Mouse (Mus musculus) liver, embryonic 14.5 days (tissue): Measurements from ENCODE around the gene Kcna7. TPM values are rescaled to one million over a fixed set of nuclear protein-coding genes. Genes with fewer than 3 reads are reported as not detected.

Experiments
- ATAC-seq: fragments of 200-750 bp; cut with Nextera tagmentation; 2 replicates; pipeline ENCODE4 v1.8.0; 2017; ENCODE audit warnings: moderate number of reproducible peaks, mild to moderate bottlenecking, moderate library complexity; ENCODE audit not compliant: insufficient read depth
- DNase-seq, 3 experiments: peaks; one replicate each; pipeline ENCODE4 v3.0.0-alpha.2; 2012 to 2013; ENCODE audit warnings: low read depth in 3 of 3, low spot score in 3 of 3
- H3K27ac ChIP-seq: fragments of 300-500 bp; sonication (generic); 2 replicates; pipeline ENCODE4 v1.5.1; 2014; ENCODE audit warnings: moderate library complexity, mild to moderate bottlenecking, control low read depth, inconsistent platforms
- H3K27me3 ChIP-seq: fragments of 300-500 bp; sonication (generic); 2 replicates; pipeline ENCODE4 v1.6.1; 2014; ENCODE audit warnings: mild to moderate bottlenecking, low read length, moderate library complexity; ENCODE audit not compliant: control insufficient read depth, insufficient read depth
- H3K36me3 ChIP-seq: fragments of 300-500 bp; sonication (generic); replicated peaks from 2 replicates; pipeline ENCODE4 v1.6.1; 2014; ENCODE audit warnings: low read depth; ENCODE audit not compliant: control insufficient read depth, insufficient read depth
- H3K4me1 ChIP-seq, 2 experiments: fragments of 200-500 bp in 1 of 2; fragments of 300-500 bp in 1 of 2; sonication (generic) in 1 of 2; replicated peaks; 2 replicates each; pipeline ENCODE4 v1.6.1; 2012 to 2014; ENCODE audit warnings: antibody characterized with exemption in 1 of 2, inconsistent platforms in 1 of 2, low read length in 1 of 2; ENCODE audit not compliant: control insufficient read depth in 2 of 2, insufficient read depth in 2 of 2
- H3K4me2 ChIP-seq: fragments of 300-500 bp; sonication (generic); 2 replicates; pipeline ENCODE4 v1.6.1; 2014; ENCODE audit warnings: low read depth, mild to moderate bottlenecking, control low read depth, moderate library complexity
- H3K4me3 ChIP-seq, 2 experiments: fragments of 200-500 bp in 1 of 2; fragments of 300-500 bp in 1 of 2; sonication (generic) in 1 of 2; 2 replicates each; pipeline ENCODE4 v1.5.1; 2012 to 2014; ENCODE audit warnings: low read depth in 2 of 2, low read length in 2 of 2, mild to moderate bottlenecking in 2 of 2, control low read depth in 1 of 2, inconsistent platforms in 1 of 2, moderate library complexity in 1 of 2; ENCODE audit not compliant: insufficient read depth in 1 of 2
- H3K9ac ChIP-seq: fragments of 300-500 bp; sonication (generic); replicated peaks from 2 replicates; pipeline ENCODE4 v1.6.1; 2014; ENCODE audit warnings: mild to moderate bottlenecking, control low read depth, moderate library complexity
- H3K9me3 ChIP-seq: fragments of 300-500 bp; sonication (generic); 2 replicates; pipeline ENCODE4 v1.6.1; 2016; ENCODE audit warnings: low read length, mixed read lengths; ENCODE audit not compliant: control insufficient read depth
- CTCF ChIP-seq: IDR thresholded peaks from 2 replicates; pipeline ENCODE4 v1.5.1; 2016; ENCODE audit warnings: antibody characterized with exemption, low read depth, control low read depth
- EP300 ChIP-seq: IDR thresholded peaks from 2 replicates; pipeline ENCODE4 v1.6.1; 2016; ENCODE audit warnings: antibody characterized with exemption, low read depth
- WGBS: fragments of 180-500 bp; shearing (Covaris S2); extraction: QIAGEN DNeasy Blood & Tissue Kit; methylation state at CpG from one replicate; pipeline ENCODE4 v1.1.7; 2014; ENCODE audit not compliant: insufficient replicate concordance; 5-methylcytosine and 5-hydroxymethylcytosine counted together
- polyA plus RNA-seq, 2 experiments: library from polyadenylated mRNA; depleted of rRNA in 1 of 2; stranded (reverse) in 1 of 2; unstranded in 1 of 2; fragments of >200 nt; fragmentation: Nextera tagmentation in 1 of 2; extraction: Ambion mirVana in 1 of 2; gene quantifications; 2 replicates each; pipeline versions ENCODE4 v1.2.1 to v1.2.3; 2012 to 2014

The Kcna7 gene
- polyA plus RNA-seq, 2 experiments, result not detected

DNA sequence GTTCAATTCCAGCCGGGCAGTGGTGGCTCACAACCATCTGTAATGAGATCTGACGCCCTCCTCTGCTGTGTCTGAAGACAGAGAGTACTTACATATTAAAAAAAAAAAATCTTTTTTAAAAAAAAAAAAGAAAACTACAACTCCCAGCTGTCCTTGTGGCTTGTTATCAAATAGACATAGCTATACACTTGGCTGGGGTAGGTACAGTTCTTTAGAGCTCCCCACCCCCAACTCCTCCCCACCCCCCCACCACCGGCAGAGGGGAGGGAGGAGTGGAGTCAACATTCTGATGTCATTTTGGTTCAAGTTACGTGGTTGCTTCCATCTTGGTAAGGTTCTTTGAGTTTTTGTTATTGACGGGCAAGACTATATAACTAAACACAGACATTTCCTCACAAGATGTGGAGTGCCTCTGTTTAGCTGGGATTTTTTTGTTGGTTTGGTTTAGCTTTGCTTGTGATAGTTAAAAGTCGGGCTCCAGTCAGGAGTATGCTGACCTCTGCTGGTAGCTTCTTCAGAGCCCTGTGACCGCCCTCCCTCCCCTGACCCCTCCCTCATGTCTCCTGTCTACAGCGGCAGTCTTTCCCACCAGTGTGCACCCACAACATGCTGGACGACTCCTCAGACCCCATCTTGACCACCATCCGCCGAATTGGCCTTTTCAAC lies 42.0 kb downstream of the Kcna7 start:
- H3K9ac ChIP-seq, result no peak overlapping the region
- peak overlapping the region in 1 of 2 experiments; percentile 48; a peak in 3 of 4 replicates for H3K4me3 ChIP-seq
- H3K27me3 ChIP-seq, result no peaks in the 10 kb centered on the region
- H3K9me3 ChIP-seq, result no peaks in the 10 kb centered on the region
- H3K27ac ChIP-seq, result no peak overlapping the region
- DNase-seq, result no peak
- peaks cover 6 to 13% of the 10 kb centered on the region in 2 experiments for H3K4me1 ChIP-seq
- ATAC-seq, result peak; percentile 51; the same call in 1 of the 2 replicates
- H3K36me3 ChIP-seq, result no peaks in the 10 kb centered on the region
- WGBS, result 23% methylated on average over 11 of the region's 11 CpGs
- peak overlapping the region; percentile 33 for H3K4me2 ChIP-seq
- no peak for TF ChIP-seq EP300
- TF ChIP-seq CTCF, result peak; percentile 78

DNA sequence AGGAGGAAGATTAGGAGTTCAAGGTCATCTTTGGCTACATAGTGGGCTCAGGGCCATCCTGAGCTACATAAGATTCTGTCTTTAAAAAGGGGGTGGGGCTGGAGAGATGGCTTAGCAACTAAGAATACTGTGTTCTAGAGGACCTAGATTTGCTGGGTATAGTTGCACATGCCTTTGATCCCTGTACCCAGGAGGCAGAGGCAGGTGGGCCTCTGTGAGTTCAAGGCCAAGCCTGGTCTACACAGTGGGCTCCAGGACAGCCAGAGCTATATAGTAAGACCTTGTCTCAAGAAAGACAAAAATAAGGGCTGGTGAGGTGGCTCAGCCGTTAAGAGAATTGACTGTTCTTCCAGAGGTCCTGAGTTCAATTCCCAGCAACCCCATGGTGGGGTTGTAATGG lies 44.5 kb downstream of the Kcna7 start:
- no peaks in the 10 kb centered on the region for H3K9me3 ChIP-seq
- no peak overlapping the region for H3K9ac ChIP-seq
- no peak overlapping the region for H3K4me3 ChIP-seq
- DNase-seq (no peak), ATAC-seq (no peak)
- H3K4me2 ChIP-seq, result no peak overlapping the region
- H3K27ac ChIP-seq, result no peak overlapping the region
- H3K36me3 ChIP-seq, result no peaks in the 10 kb centered on the region
- no peaks in the 10 kb centered on the region for H3K27me3 ChIP-seq
- no peak for TF ChIP-seq EP300
- no peak for TF ChIP-seq CTCF
- WGBS, result 90% methylated on average over 1 of the region's 1 CpGs
- peaks cover 6 to 9% of the 10 kb centered on the region in 2 experiments for H3K4me1 ChIP-seq

GRCm38 (mm10) chr7:45451344-45451982 lies 46.0 kb downstream of the Kcna7 start:
- 50% methylated on average over 23 of the region's 23 CpGs for WGBS
- DNase-seq (peak; percentile 70 to 81 (median 71)), ATAC-seq (peak; percentile 77)
- H3K27me3 ChIP-seq, result no peaks in the 10 kb centered on the region
- H3K9ac ChIP-seq, result no peak overlapping the region
- peaks cover 6 to 9% of the 10 kb centered on the region in 2 experiments for H3K4me1 ChIP-seq
- no peaks in the 10 kb centered on the region; the same call in 1 of the 2 replicates for H3K36me3 ChIP-seq
- H3K27ac ChIP-seq, result no peak overlapping the region
- no peaks in the 10 kb centered on the region for H3K9me3 ChIP-seq
- no peak overlapping the region for H3K4me3 ChIP-seq
- H3K4me2 ChIP-seq, result peak overlapping the region; percentile 3; the same call in 1 of the 2 replicates
- TF ChIP-seq EP300 (no peak), CTCF (peak; percentile 98)

DNA sequence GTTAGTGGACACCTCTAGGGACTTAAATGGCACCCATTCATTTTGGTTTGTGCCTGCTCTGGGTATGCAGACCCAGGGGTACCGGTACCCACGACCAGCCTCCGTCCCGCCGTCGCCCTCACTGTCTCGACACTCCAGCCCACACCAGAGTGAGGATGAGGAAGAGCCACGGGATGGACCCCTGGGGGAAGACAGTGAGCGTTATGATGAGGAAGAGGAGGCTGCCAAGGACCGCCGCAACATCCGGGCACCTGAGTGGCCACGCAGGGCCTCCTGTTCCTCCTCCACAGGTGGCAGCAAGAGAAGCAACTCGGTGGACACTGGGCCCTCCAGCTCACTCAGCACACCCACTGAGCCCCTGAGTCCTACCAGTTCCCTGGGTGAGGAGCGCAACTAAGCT lies 49.5 kb downstream of the Kcna7 start:
- Histone ChIP-seq H3K4me2 (no peak overlapping the region), H3K4me3 (no peak overlapping the region), H3K36me3 (peaks cover 17% of the 10 kb centered on the region), H3K4me1 (peaks cover 18 to 24% of the 10 kb centered on the region in 2 experiments), H3K9me3 (no peaks in the 10 kb centered on the region), H3K27me3 (no peaks in the 10 kb centered on the region), H3K9ac (no peak overlapping the region), H3K27ac (no peak overlapping the region)
- 85% methylated on average over 15 of the region's 15 CpGs for WGBS
- TF ChIP-seq EP300 (no peak), CTCF (no peak)
- DNase-seq (no peak), ATAC-seq (no peak)

DNA sequence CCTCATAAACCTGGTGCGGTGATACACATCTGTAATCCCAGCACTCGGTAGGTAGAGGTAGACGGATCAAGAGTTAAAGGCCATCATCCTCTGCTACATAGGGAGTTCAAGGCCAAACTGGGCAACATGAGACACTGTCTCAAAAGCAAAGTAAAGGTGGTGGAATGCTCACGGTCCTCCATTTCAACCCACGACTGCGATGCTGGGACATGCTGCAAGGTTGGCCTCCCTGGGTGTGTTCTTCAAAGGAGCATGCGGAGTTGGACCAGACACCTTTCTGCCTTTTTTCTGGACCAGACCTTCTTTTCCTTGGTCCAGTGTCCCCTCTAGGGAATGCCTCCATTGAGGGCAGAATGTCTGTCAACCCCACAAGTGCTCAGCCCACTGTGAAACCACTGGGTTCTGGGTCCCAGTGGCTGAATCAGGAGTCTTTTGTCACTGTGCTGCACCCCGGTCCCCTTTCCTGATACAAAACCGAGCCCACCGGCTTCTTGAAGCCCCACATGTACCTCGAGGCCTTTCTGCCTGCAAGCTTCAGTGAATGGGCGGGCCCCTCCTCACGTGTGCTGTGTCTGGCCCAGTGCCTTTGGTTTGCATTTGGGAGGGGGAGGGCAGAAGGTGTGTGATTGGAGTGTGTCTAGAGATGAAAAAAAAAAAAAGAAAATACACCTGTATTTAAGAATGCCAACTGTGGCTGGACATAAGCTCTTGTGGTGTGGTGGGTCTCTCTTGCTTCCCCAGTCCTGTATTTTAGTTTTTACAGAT lies 50.7 kb downstream of the Kcna7 start:
- Histone ChIP-seq H3K9me3 (no peaks in the 10 kb centered on the region), H3K27me3 (no peaks in the 10 kb centered on the region), H3K4me1 (peaks cover 28 to 32% of the 10 kb centered on the region in 2 experiments), H3K4me3 (no peak overlapping the region), H3K27ac (peak overlapping the region; percentile 27), H3K4me2 (no peak overlapping the region), H3K36me3 (peaks cover 17% of the 10 kb centered on the region), H3K9ac (no peak overlapping the region)
- no peak for TF ChIP-seq CTCF
- TF ChIP-seq EP300, result no peak
- no peak for ATAC-seq
- no peak for DNase-seq
- 76% methylated on average over 13 of the region's 13 CpGs for WGBS
